Mouse (Mus musculus): Measurements from ENCODE around the gene C2cd4a.

The C2cd4a gene

GRCm38 (mm10) chr9:67792405-67792804, 39.7 kb downstream of the C2cd4a start:
- 80% methylated on average over 5 of the region's 5 CpGs for WGBS

- WGBS = 79% methylated on average over 6 of the region's 6 CpGs
Observed at GRCm38 (mm10) chr9:67787671-67788070, 44.5 kb downstream of the C2cd4a start.

- 92% methylated on average over 7 of the region's 7 CpGs for WGBS
Observed at GRCm38 (mm10) chr9:67786311-67786710, 45.8 kb downstream of the C2cd4a start.

- 53% methylated on average over 3 of the region's 3 CpGs for WGBS
Observed at GRCm38 (mm10) chr9:67783464-67783863, 48.7 kb downstream of the C2cd4a start.

GRCm38 (mm10) chr9:67782786-67783185, 49.3 kb downstream of the C2cd4a start:
- WGBS = 56% methylated on average over 6 of the region's 6 CpGs
